Comparison of ENCODE assay signal across 9 mouse cellular contexts in genomic region chr1:129843416-129843815, GRCm38 (mm10).
DNase-seq lines count a peak whose midpoint lies in the region; ATAC-seq and TF ChIP-seq lines count a peak whose summit lies in the region.
"Had no signal": no experiment of that assay in that cellular context is flagged by ENCODE, and none has a peak within 500 bp of the region (broad histone marks: within the 10 kb centered on the region; RNA-seq: fewer than 3 reads in every experiment).

No protein-coding gene starts in this region.

- WGBS in forebrain, postnatal 0 days, result 57% methylated on average over 2 of the region's 2 CpGs
- WGBS in forebrain, embryonic 16.5 days, result 59% methylated on average over 2 of the region's 2 CpGs
- WGBS in limb, embryonic 14.5 days, result 44% methylated on average over 2 of the region's 2 CpGs
- 57% methylated on average over 2 of the region's 2 CpGs for WGBS in limb, embryonic 10.5 days
- WGBS in heart, embryonic 12.5 days, result 49% methylated on average over 2 of the region's 2 CpGs

- H3K4me2 ChIP-seq in forebrain, postnatal 0 days (ENCODE audit: low read depth), result no peak overlapping the region
- H3K4me2 ChIP-seq in forebrain, embryonic 16.5 days (ENCODE audit: low read length), result no peak overlapping the region
- H3K4me2 ChIP-seq in limb, embryonic 14.5 days (replicated peaks; ENCODE audit: low read depth, low read length, severe bottlenecking), result no peak overlapping the region
- H3K4me2 ChIP-seq in heart, embryonic 12.5 days, result no peak overlapping the region

- H3K4me1 ChIP-seq in forebrain, postnatal 0 days (ENCODE audit: insufficient read depth), result no peaks in the 10 kb centered on the region
- no peaks in the 10 kb centered on the region for H3K4me1 ChIP-seq in forebrain, embryonic 16.5 days (replicated peaks; ENCODE audit: control insufficient read depth, insufficient read depth, low read length)
- no peaks in the 10 kb centered on the region for H3K4me1 ChIP-seq in limb, embryonic 14.5 days (ENCODE audit: control insufficient read depth, insufficient read depth, low read length)
- no peaks in the 10 kb centered on the region for H3K4me1 ChIP-seq in limb, embryonic 10.5 days
- no peaks in the 10 kb centered on the region for H3K4me1 ChIP-seq in heart, embryonic 12.5 days (replicated peaks)

- no peak overlapping the region for H3K9ac ChIP-seq in forebrain, postnatal 0 days
- no peak overlapping the region for H3K9ac ChIP-seq in forebrain, embryonic 16.5 days (replicated peaks; ENCODE audit: low read depth, low read length)
- H3K9ac ChIP-seq in limb, embryonic 14.5 days (ENCODE audit: low read depth, low read length, severe bottlenecking), result no peak overlapping the region
- H3K9ac ChIP-seq in heart, embryonic 12.5 days, result no peak overlapping the region

- no peaks in the 10 kb centered on the region for H3K9me3 ChIP-seq in forebrain, postnatal 0 days (ENCODE audit: low read length)
- no peaks in the 10 kb centered on the region for H3K9me3 ChIP-seq in forebrain, embryonic 16.5 days (ENCODE audit: control insufficient read depth, low read length)
- no peaks in the 10 kb centered on the region for H3K9me3 ChIP-seq in limb, embryonic 14.5 days (ENCODE audit: control insufficient read depth, low read length)
- H3K9me3 ChIP-seq in limb, embryonic 10.5 days (replicated peaks), result no peaks in the 10 kb centered on the region
- no peaks in the 10 kb centered on the region for H3K9me3 ChIP-seq in heart, embryonic 12.5 days (replicated peaks)

- peak; percentile 52 for TF ChIP-seq CTCF in forebrain, postnatal 0 days (IDR thresholded peaks at IDR 0.05; ENCODE audit: low read depth)

- H3K27ac ChIP-seq in forebrain, postnatal 0 days (ENCODE audit: low read depth, low read length), result no peak overlapping the region
- no peak overlapping the region for H3K27ac ChIP-seq in forebrain, embryonic 16.5 days (ENCODE audit: low read length)
- H3K27ac ChIP-seq in limb, embryonic 14.5 days (replicated peaks; ENCODE audit: low read depth, low read length), result no peak overlapping the region
- H3K27ac ChIP-seq in limb, embryonic 10.5 days, result no peak overlapping the region
- no peak overlapping the region for H3K27ac ChIP-seq in heart, embryonic 12.5 days (ENCODE audit: poor library complexity, severe bottlenecking)

- H3K27me3 ChIP-seq in forebrain, postnatal 0 days (ENCODE audit: insufficient read depth, low read length), result no peaks in the 10 kb centered on the region
- no peaks in the 10 kb centered on the region for H3K27me3 ChIP-seq in forebrain, embryonic 16.5 days (replicated peaks; ENCODE audit: control insufficient read depth, insufficient read depth, low read length)
- no peaks in the 10 kb centered on the region for H3K27me3 ChIP-seq in limb, embryonic 14.5 days (ENCODE audit: control insufficient read depth, insufficient read depth, low read length)
- H3K27me3 ChIP-seq in limb, embryonic 10.5 days (ENCODE audit: low read depth, poor library complexity, severe bottlenecking), result no peaks in the 10 kb centered on the region
- H3K27me3 ChIP-seq in heart, embryonic 12.5 days (replicated peaks), result no peaks in the 10 kb centered on the region

- TF ChIP-seq POLR2A in limb, embryonic 14.5 days (IDR thresholded peaks at IDR 0.05; ENCODE audit: borderline replicate concordance, extremely low read depth, insufficient read depth, insufficient read length), result no peak

- H3K36me3 ChIP-seq in forebrain, postnatal 0 days (ENCODE audit: insufficient read depth), result no peaks in the 10 kb centered on the region
- H3K36me3 ChIP-seq in forebrain, embryonic 16.5 days (ENCODE audit: control insufficient read depth, insufficient read depth), result no peaks in the 10 kb centered on the region
- H3K36me3 ChIP-seq in limb, embryonic 14.5 days (ENCODE audit: control insufficient read depth, insufficient read depth, low read length), result no peaks in the 10 kb centered on the region
- no peaks in the 10 kb centered on the region for H3K36me3 ChIP-seq in limb, embryonic 10.5 days
- no peaks in the 10 kb centered on the region for H3K36me3 ChIP-seq in heart, embryonic 12.5 days

- H3K4me3 ChIP-seq in forebrain, postnatal 0 days (ENCODE audit: low read depth, low read length), result no peak overlapping the region
- H3K4me3 ChIP-seq in forebrain, embryonic 16.5 days (replicated peaks; ENCODE audit: low read length), result no peak overlapping the region
- H3K4me3 ChIP-seq in limb, embryonic 14.5 days (replicated peaks; ENCODE audit: low read length), result no peak overlapping the region
- no peak overlapping the region for H3K4me3 ChIP-seq in limb, embryonic 10.5 days
- H3K4me3 ChIP-seq in heart, embryonic 12.5 days, result no peak overlapping the region

- DNase-seq in forebrain, postnatal 0 days, result no peak
- peak; percentile 44 for DNase-seq in limb, embryonic 14.5 days (ENCODE audit: low spot score)
- no peak for DNase-seq in limb, embryonic 10.5 days (ENCODE audit: low spot score)
- peak; percentile 38 for DNase-seq in MEL-GATA-1-ER (ENCODE audit: extremely low read depth, low read depth)
- peak; percentile 20 for DNase-seq in induced T-regulatory cell, adult 2 months (ENCODE audit: low read depth)
- DNase-seq in spleen, adult 18-20 months, result no peak

- ATAC-seq in forebrain, postnatal 0 days, result no peak
- no peak for ATAC-seq in forebrain, embryonic 16.5 days
- no peak for ATAC-seq in limb, embryonic 14.5 days (ENCODE audit: low FRiP score, low read depth)
- ATAC-seq in heart, embryonic 12.5 days (ENCODE audit: insufficient number of reproducible peaks, low FRiP score), result no peak
- ATAC-seq: inflammation-experienced regulatory T-cells, adult 6 months had no signal

Comparison
In these comparisons a context has a peak if more than half of its experiments do, and no peak if none do; other contexts are left out.
1. DNase-seq: peak in limb, embryonic 14.5 days (single experiment), MEL-GATA-1-ER (single experiment) and induced T-regulatory cell, adult 2 months (single experiment); none in forebrain, postnatal 0 days (single experiment), limb, embryonic 10.5 days (single experiment) and spleen, adult 18-20 months (0 of 2).